Mouse (Mus musculus): ENCODE data around the gene Lhpp. TPM values are rescaled to one million over a fixed set of nuclear protein-coding genes. Genes with fewer than 3 reads are reported as not detected.

Gene Lhpp
- total RNA-seq, 2 experiments from 2014 or later, result 17.1 to 26.8 TPM

GRCm38 (mm10) chr7:132679117-132679516, 68.7 kb downstream of the Lhpp start:
- DNase-seq (ENCODE audit: low spot score in 2 of 2), result no peak

DNA sequence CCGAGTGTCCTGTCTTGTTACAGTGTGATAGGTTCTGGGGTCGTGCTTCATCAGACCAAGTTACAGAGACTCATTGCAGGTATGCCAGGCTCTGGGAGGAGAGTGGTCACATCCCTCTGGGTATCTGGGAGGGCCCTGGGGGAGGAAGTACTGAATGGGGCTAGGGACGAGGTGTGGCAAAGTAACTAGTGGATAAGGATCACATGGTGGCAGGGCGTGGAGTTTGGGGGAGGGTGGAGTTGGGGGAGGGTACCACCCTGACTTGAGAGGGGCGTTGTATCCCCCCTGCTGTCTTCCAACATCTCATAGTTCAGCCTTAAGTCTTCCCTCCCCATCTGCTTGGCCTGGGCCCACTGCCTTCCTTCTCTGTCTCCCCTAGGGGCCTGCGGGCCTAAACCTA, 69.1 kb downstream of the Lhpp start:
- DNase-seq (ENCODE audit: low spot score in 2 of 2), result no peak

GRCm38 (mm10) chr7:132681296-132681695, 70.9 kb downstream of the Lhpp start:
- DNase-seq (ENCODE audit: low spot score in 2 of 2), result no peak

- DNase-seq (ENCODE audit: low spot score in 2 of 2), result no peak
Measured at GRCm38 (mm10) chr7:132681831-132682230, 71.4 kb downstream of the Lhpp start.

DNA sequence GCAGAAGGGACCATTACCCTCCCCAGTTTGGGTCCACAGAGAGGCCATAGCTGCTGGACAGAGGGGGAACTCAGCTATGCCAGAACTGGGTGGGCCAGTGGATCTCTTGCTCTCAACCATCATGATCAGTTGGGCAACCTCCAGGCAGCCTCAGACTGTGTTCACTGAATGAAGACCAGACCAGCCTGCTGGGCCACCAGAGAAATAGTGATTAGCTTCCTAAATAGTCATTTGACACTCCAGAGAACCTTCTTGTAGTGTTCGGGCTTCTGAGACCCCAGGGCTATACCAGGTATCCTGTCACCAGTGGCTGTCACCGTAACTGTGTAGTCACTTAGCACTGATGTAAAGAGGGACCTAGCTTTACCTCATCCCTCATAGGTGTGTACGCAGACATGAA, 71.9 kb downstream of the Lhpp start:
- no peak for DNase-seq (ENCODE audit: low spot score in 2 of 2)

- no peak for DNase-seq (ENCODE audit: low spot score in 2 of 2)
Measured at GRCm38 (mm10) chr7:132682901-132683300, 72.5 kb downstream of the Lhpp start.

DNA sequence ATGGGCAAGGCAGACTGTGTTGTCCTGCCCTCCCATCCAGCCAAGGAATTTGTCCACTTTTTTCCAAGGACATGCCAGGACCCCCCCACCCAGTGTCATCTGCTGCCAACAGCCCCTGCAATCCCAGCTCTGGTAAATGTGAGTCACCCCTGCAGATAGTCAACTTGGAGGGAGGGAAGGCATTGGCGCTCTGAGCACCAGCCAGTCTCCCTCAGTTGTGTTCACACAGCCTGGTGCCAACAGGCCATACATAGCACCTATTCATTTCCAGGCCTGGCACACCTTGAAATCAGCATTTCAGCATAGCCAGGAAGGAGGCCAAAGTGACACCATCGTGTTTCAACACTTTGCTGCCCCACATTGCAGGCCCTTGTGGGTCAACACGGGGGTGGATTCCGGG, 73.5 kb downstream of the Lhpp start:
- DNase-seq (ENCODE audit: low spot score in 2 of 2), result no peak

DNA sequence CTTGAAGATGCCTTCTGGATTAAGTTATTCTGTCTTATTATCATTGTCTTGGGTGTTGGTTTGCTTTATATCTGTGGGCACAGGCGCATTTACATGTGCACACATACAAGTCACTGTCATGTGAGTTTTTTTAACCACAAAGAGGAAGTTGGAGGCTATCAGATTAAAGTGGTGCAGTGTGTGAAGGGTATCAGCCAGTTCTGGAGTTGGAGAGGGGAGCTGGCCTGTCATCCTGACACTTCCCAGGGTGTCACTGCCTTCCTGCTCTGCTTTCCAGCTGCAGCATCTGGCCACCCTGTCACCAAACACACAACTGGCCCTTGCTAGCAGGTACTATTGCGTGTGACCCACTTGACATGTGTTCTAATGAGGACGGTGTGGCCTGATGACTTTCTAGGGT, 76.1 kb downstream of the Lhpp start:
- DNase-seq (ENCODE audit: low spot score in 2 of 2), result no peak

GRCm38 (mm10) chr7:132687897-132688296, 77.5 kb downstream of the Lhpp start:
- DNase-seq (ENCODE audit: low spot score in 2 of 2), result no peak

GRCm38 (mm10) chr7:132688721-132689120, 78.3 kb downstream of the Lhpp start:
- no peak for DNase-seq (ENCODE audit: low spot score in 2 of 2)

GRCm38 (mm10) chr7:132689722-132690121, 79.3 kb downstream of the Lhpp start:
- no peak for DNase-seq (ENCODE audit: low spot score in 2 of 2)

DNA sequence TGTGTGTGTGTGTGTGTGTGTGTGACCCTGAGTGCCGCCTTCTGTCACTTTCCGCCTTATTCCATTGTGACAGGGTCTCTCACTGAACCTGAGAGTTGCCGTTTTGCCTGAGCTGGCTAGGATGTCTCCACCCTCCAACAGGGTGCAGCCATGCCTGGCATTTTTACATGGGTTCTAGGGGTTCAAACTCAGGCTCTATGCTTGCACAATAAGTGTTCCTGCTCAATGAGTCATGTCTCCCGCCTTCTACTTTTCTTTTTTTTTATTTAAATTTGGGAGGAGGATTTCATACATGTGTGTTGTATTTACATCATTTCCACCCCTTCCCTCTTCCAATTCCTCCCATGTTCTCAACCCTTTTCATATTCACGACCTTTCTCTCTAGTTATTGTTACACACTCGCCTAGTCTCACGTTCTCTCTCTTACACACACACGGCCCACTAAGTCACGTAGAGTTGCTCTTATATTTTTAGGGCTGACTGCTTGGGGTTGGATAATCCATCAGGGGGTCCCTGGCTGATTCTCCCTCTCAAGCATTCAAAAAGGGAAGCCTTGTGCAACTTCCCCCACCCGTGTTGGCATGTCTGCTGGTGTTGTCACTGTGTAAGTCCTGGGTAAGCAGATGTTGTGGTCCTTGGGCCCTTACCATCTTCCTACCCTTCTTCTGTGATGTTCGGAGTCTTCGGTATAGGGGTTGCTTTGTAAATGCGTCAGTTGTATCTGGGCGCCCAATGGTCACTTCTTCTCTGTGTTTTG, 80.5 kb downstream of the Lhpp start:
- DNase-seq (ENCODE audit: low spot score in 2 of 2), result no peak

DNA sequence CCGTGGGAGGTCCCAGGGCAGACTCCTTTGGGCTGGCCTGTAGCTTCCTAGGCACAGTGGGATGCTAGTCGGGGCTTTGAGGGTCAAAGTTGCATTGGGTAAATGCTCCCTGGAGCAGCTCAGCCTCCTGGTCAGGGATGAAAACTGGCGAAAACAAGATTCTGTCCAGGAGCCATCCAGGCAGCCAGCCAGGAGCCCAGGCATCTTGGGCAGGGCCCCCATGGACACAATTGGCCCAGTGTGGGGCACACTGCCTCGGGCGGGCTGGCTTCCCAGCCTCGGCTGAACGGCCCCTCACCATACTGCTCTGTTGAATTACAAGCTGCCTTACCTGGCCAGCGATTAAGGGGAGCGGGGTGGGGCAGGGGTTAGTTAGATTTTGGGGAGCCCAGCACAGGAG, 82.3 kb downstream of the Lhpp start:
- no peak for DNase-seq (ENCODE audit: low spot score in 2 of 2)

DNA sequence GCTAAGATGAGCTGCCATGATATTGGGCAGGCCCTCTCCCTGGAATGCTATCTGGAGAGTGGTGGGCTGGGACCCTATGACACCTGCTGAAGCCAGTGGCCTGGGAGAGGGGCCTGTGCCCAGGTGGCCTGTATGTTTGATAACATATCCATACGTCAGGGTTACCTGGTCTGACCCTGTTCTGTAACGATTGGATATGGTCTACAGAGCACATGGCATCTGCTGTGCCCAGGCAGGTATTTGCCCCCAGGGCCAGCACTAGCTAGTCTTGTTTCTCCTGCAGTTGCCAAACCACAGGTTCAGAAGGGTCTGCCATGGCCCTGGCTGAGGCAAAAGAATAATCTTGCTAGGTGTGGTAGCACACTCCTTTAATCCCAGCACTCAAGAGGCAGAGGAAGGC, 83.1 kb downstream of the Lhpp start:
- no peak for DNase-seq (ENCODE audit: low spot score in 2 of 2)

DNA sequence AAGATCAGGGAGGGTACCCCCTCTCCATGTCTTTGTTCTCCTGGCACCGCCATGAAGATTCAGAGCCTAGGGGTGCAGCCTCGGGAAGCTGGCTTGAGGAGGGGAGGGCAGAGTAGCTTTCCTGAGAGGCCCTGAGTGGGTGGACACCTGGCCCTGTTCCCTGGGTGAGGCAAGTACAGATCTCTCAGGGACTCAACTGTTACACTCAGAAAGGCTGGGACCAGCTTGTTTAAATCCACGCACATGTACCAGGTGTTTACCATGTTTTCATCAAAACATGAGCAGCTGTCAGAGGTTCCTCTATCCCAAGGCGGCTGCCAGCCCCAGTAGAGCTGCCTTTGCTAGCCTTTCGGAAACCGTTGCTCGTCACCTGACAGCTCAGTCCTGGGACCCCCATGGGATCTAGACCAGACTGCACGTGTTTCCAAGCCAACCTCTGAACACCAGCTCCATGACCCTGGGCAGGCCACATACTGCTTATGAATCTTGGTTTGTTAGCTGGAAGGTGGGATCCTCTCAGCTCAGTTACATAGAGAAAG, 86.9 kb downstream of the Lhpp start:
- no peak for DNase-seq (ENCODE audit: low spot score in 2 of 2)

GRCm38 (mm10) chr7:132698737-132699136, 88.3 kb downstream of the Lhpp start:
- no peak for DNase-seq (ENCODE audit: low spot score in 2 of 2)

DNA sequence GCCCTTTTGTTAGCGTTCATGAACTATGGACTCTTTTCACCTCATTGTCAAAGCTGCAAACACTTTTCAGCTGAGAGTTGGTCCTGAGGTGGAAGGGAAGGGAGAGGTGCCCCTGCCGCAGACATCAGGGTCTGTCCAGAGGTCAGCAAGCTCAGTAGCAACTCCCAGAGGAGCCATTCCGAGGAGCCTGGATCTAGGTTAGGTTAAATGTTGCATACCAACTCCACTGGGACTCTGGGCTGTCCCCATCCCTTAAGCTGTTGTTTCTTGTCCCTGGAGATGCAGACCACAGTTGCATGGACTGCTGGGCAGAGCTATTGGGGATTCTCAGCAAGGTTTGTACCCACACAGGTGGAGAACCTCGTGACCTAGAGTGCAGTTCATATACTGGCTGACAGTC, 88.7 kb downstream of the Lhpp start:
- DNase-seq (ENCODE audit: low spot score in 2 of 2), result no peak

DNA sequence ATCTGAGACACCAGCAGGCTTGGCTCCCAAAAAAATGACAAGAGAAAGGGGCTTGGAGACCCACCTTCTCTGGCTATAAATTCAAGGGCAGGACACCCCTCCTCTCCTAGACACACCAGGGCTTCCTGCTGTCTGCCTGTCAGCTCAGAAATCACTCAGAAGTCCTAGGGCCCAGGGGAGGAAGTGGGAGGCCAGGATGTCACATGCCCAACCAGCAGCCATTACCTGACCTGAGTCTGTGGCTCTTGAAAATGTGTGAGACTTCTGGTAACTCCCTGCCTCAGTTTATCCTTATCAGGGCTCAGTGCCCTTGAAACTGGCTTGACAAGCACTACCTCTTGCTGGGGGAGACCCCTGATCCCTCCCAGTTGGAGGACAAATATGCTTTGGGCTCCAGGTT, 89.2 kb downstream of the Lhpp start:
- no peak for DNase-seq (ENCODE audit: low spot score in 2 of 2)

DNA sequence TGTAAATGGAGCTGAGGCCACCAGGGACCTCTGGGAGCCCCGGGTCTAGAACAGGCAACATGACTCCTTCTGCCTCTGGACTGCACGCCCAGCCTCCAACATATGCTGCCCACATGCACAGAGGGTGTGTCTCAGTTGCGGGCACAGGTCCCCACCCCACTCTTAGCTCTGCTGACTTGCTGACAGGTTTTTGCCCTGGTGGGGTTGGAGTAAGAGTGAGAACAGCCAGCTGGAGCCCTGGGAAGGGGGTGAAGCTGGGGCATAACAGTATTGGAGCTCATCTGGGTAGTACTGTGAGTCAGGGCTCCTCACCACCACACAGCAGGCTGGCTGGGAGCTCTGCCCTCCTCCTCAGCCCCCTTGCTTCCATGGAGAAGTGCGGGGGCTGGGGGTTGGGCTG, 89.7 kb downstream of the Lhpp start:
- no peak for DNase-seq (ENCODE audit: low spot score in 2 of 2)

- no peak for DNase-seq (ENCODE audit: low spot score in 2 of 2)
Measured at GRCm38 (mm10) chr7:132701412-132701811, 91.0 kb downstream of the Lhpp start.

GRCm38 (mm10) chr7:132702024-132702423, 91.6 kb downstream of the Lhpp start:
- DNase-seq (ENCODE audit: low spot score in 2 of 2), result no peak

- no peak for DNase-seq (ENCODE audit: low spot score in 2 of 2)
Measured at GRCm38 (mm10) chr7:132702492-132703070, 92.1 kb downstream of the Lhpp start.

Data from adrenal gland, adult 18-20 months (tissue).